Mouse (Mus musculus) G1E (cell line): Measurements from ENCODE around the gene Cox7b. TPM values are rescaled to one million over a fixed set of nuclear protein-coding genes. Genes with fewer than 3 reads are reported as not detected.

Source experiments
- ATAC-seq: 2 replicates; pipeline ENCODE4 v1.8.0; 2016; ENCODE audit warnings: mild to moderate bottlenecking; ENCODE audit not compliant: insufficient number of reproducible peaks, poor library complexity, low FRiP score, severe bottlenecking; ENCODE audit errors: extremely low read depth
- DNase-seq: peaks from one replicate; pipeline ENCODE4 v3.0.0; 2012; ENCODE audit warnings: low spot score
- H3K27me3 ChIP-seq: 2 replicates; pipeline ENCODE4 v1.6.1; 2012; ENCODE audit warnings: mild to moderate bottlenecking, low read length, inconsistent platforms; ENCODE audit not compliant: insufficient read depth
- H3K36me3 ChIP-seq: replicated peaks from 2 replicates; pipeline ENCODE3; 2012; ENCODE audit warnings: mild to moderate bottlenecking, inconsistent platforms
- H3K4me1 ChIP-seq: 2 replicates; pipeline ENCODE4 v1.6.1; 2012; ENCODE audit warnings: low read depth, low read length, inconsistent platforms, mixed read lengths; ENCODE audit not compliant: insufficient read depth
- H3K4me3 ChIP-seq: 2 replicates; pipeline ENCODE4 v1.5.1; 2012; ENCODE audit warnings: low read depth, mild to moderate bottlenecking, inconsistent platforms, low read length, moderate library complexity, mixed read lengths
- H3K9me3 ChIP-seq: replicated peaks from 2 replicates; pipeline ENCODE4 v1.6.1; 2012; ENCODE audit warnings: inconsistent platforms
- CTCF ChIP-seq: IDR thresholded peaks from 2 replicates; pipeline ENCODE4 v1.5.1; 2012; ENCODE audit warnings: low read depth, low read length, inconsistent platforms, mixed read lengths
- GATA1 ChIP-seq: IDR thresholded peaks from 2 replicates; pipeline ENCODE4 v1.6.1; 2012; ENCODE audit warnings: borderline replicate concordance, low read length, inconsistent platforms, mixed read lengths
- GATA2 ChIP-seq: IDR thresholded peaks from 2 replicates; pipeline ENCODE4 v1.6.1; 2012; ENCODE audit warnings: low read depth, low read length, inconsistent platforms, borderline replicate concordance
- POLR2AphosphoS5 ChIP-seq: IDR thresholded peaks from 2 replicates; pipeline ENCODE4 v1.6.1; 2012; ENCODE audit warnings: low read depth, low read length, inconsistent platforms; ENCODE audit not compliant: insufficient replicate concordance
- TAL1 ChIP-seq: conservative IDR thresholded peaks from 2 replicates; pipeline ENCODE4 v1.6.1; 2012; ENCODE audit warnings: low read depth, low read length, inconsistent platforms, mixed read lengths
- polyA plus RNA-seq: library from polyadenylated mRNA; stranded (reverse); fragments of >175 nt; gene quantifications from 2 replicates; pipeline ENCODE4 v1.2.3, GENCODE M21; 2012
- total RNA-seq, 2 experiments: library from RNA; stranded (forward) in 1 of 2; stranded (reverse) in 1 of 2; fragments of 200-1000 nt in 1 of 2; fragments of >200 nt in 1 of 2; fragmentation: Nextera tagmentation in 1 of 2; gene quantifications; 2 replicates each; pipeline ENCODE4 v1.2.3; 2014 to 2017

The Cox7b gene
- total and polyA plus RNA-seq, 3 experiments: 16.1 to 513 (median 103) TPM

GRCm38 (mm10) chrX:106017102-106017501 lies 1.6 kb downstream of the Cox7b start:
- DNase-seq (no peak), ATAC-seq (no peak)
- Histone ChIP-seq H3K9me3 (no peaks in the 10 kb centered on the region), H3K36me3 (peaks cover 27% of the 10 kb centered on the region), H3K4me3 (peak overlapping the region; percentile 57), H3K4me1 (peaks cover 22% of the 10 kb centered on the region), H3K27me3 (no peaks in the 10 kb centered on the region)
- no peak for TF ChIP-seq GATA2

- ATAC-seq (no peak), DNase-seq (no peak)
- no peaks in the 10 kb centered on the region for H3K9me3 ChIP-seq
- peak overlapping the region; percentile 57; the same call in 1 of the 2 replicates for H3K4me3 ChIP-seq
- peaks cover 28% of the 10 kb centered on the region for H3K36me3 ChIP-seq
- H3K4me1 ChIP-seq: peaks cover 20% of the 10 kb centered on the region
- TF ChIP-seq TAL1 (no peak), GATA1 (no peak), GATA2 (no peak), POLR2AphosphoS5 (no peak), CTCF (no peak)
- H3K27me3 ChIP-seq: no peaks in the 10 kb centered on the region
These were observed 2.0 kb downstream of the Cox7b start for GRCm38 (mm10) chrX:106017516-106017915.

GRCm38 (mm10) chrX:106026418-106027342 lies 11.2 kb downstream of the Cox7b start, which contains the start of gene Atp7a:
Gene Atp7a, plus strand, starts transcription at chrX:106027276.
- peak; percentile 26 for DNase-seq
- Histone ChIP-seq H3K4me3 (peak within 1 kb of the TSS; percentile 72), H3K27me3 (no peaks in the 10 kb centered on the region), H3K36me3 (peaks cover 9% of the 10 kb centered on the region), H3K4me1 (peaks cover 10% of the 10 kb centered on the region; the same call in 1 of the 2 replicates), H3K9me3 (no peaks in the 10 kb centered on the region)
- ATAC-seq: peak; percentile 90
- no peak for TF ChIP-seq CTCF

- no peak for ATAC-seq
- TF ChIP-seq TAL1: no peak
- TF ChIP-seq POLR2AphosphoS5: no peak
- TF ChIP-seq GATA2: no peak
- no peak for TF ChIP-seq GATA1
- TF ChIP-seq CTCF: no peak
- no peaks in the 10 kb centered on the region for H3K9me3 ChIP-seq
- H3K4me3 ChIP-seq: peak overlapping the region; percentile 72
- DNase-seq: no peak
- no peaks in the 10 kb centered on the region for H3K27me3 ChIP-seq
- peaks cover 12% of the 10 kb centered on the region for H3K4me1 ChIP-seq
- peaks cover 5% of the 10 kb centered on the region for H3K36me3 ChIP-seq
These were observed 11.8 kb downstream of the Cox7b start for GRCm38 (mm10) chrX:106027343-106027674.

- no peaks in the 10 kb centered on the region for H3K27me3 ChIP-seq
- H3K4me3 ChIP-seq: no peak overlapping the region
- H3K36me3 ChIP-seq: peaks cover 4% of the 10 kb centered on the region
- TF ChIP-seq TAL1 (no peak), CTCF (no peak), POLR2AphosphoS5 (no peak), GATA1 (no peak), GATA2 (no peak)
- H3K4me1 ChIP-seq: peaks cover 25% of the 10 kb centered on the region
- no peak for DNase-seq
- no peaks in the 10 kb centered on the region for H3K9me3 ChIP-seq
- no peak for ATAC-seq
These were observed 14.7 kb downstream of the Cox7b start for GRCm38 (mm10) chrX:106030176-106030575.

GRCm38 (mm10) chrX:106031124-106031523 lies 15.6 kb downstream of the Cox7b start:
- no peak overlapping the region for H3K4me3 ChIP-seq
- peaks cover 31% of the 10 kb centered on the region for H3K4me1 ChIP-seq
- H3K36me3 ChIP-seq: peaks cover 4% of the 10 kb centered on the region
- H3K9me3 ChIP-seq: no peaks in the 10 kb centered on the region
- no peak for DNase-seq
- H3K27me3 ChIP-seq: no peaks in the 10 kb centered on the region
- no peak for ATAC-seq
- no peak for TF ChIP-seq TAL1
- TF ChIP-seq CTCF: no peak
- TF ChIP-seq GATA1: no peak
- no peak for TF ChIP-seq GATA2
- TF ChIP-seq POLR2AphosphoS5: no peak

- ATAC-seq: peak; percentile 45; the same call in 1 of the 2 replicates
- Histone ChIP-seq H3K4me1 (peaks cover 39% of the 10 kb centered on the region), H3K9me3 (no peaks in the 10 kb centered on the region), H3K36me3 (peaks cover 10% of the 10 kb centered on the region), H3K4me3 (no peak overlapping the region), H3K27me3 (no peaks in the 10 kb centered on the region)
- DNase-seq: no peak
- no peak for TF ChIP-seq CTCF
- no peak for TF ChIP-seq POLR2AphosphoS5
- no peak for TF ChIP-seq GATA1
- TF ChIP-seq TAL1: no peak
- TF ChIP-seq GATA2: no peak
These were observed 20.2 kb downstream of the Cox7b start for GRCm38 (mm10) chrX:106035727-106036126.
